Mouse (Mus musculus) T-cell, adult 66 days (primary cell): ENCODE results near the gene Lpcat2. TPM values are rescaled to one million over a fixed set of nuclear protein-coding genes. Genes with fewer than 3 reads are reported as not detected.

ENCODE experiments used
- total RNA-seq, 2 experiments: library from RNA; stranded (reverse); gene quantifications; 3 replicates in 1 of 2; 4 replicates in 1 of 2; pipeline ENCODE4 v1.2.4; 2023

Lpcat2 gene
- total RNA-seq: 1 to 10 TPM; 1.5 to 2.6 TPM

GRCm38 (mm10) chr8:92855171-92855894, at the start of gene Lpcat2:
Lpcat2 (plus strand) TSS chr8:92855339.

GRCm38 (mm10) chr8:92827243-92828034, 27.7 kb upstream of the Lpcat2 start, which contains the start of gene Mmp2:
Mmp2 (plus strand) TSS chr8:92827291.

GRCm38 (mm10) chr8:92901107-92901506, 46.0 kb downstream of the Lpcat2 start, which contains the start of gene Capns2:
Capns2 (plus strand) TSS chr8:92901407.

GRCm38 (mm10) chr8:92959779-92960178, 104.6 kb downstream of the Lpcat2 start, which contains the start of gene Slc6a2:
Slc6a2 (plus strand) TSS chr8:92960079.

Other genes starting within 250 kb of the Lpcat2 start
- not detected for gene Irx6, start 181.1 kb upstream of the Lpcat2 start, total RNA-seq
- gene Mmp2, start 28.0 kb upstream of the Lpcat2 start, total RNA-seq: not detected
- gene Capns2, start 46.1 kb downstream of the Lpcat2 start, total RNA-seq: not detected
- gene Slc6a2, start 104.7 kb downstream of the Lpcat2 start, total RNA-seq: not detected
- not detected for gene Ces1a, start 192.9 kb downstream of the Lpcat2 start, total RNA-seq
- not detected for gene Ces1b, start 224.7 kb downstream of the Lpcat2 start, total RNA-seq